Mouse (Mus musculus) adrenal gland, postnatal 36 days (tissue): ENCODE results near the gene Sh3d21. TPM values are rescaled to one million over a fixed set of nuclear protein-coding genes. Genes with fewer than 3 reads are reported as not detected.
A peak's percentile ranks its signal among the peaks of the same experiment; 100 is the strongest.

Source experiments
- DNase-seq, 2 experiments: peaks; one replicate each; pipeline ENCODE4 v3.0.0; 2021; ENCODE audit warnings: mixed read lengths in 1 of 2
- total RNA-seq, 2 experiments: library from RNA; stranded (reverse); gene quantifications; 2 replicates each; pipeline ENCODE4 v1.2.3; 2021

Gene Sh3d21
- total RNA-seq, 2 experiments from 2014 or later, result 2.9 to 3.8 TPM

GRCm38 (mm10) chr4:126109613-126110373, 53.5 kb downstream of the Sh3d21 start:
- peak; percentile 59 to 60 for DNase-seq

- DNase-seq, result peak; percentile 37 to 72
Observed at GRCm38 (mm10) chr4:126108061-126108740, 55.1 kb downstream of the Sh3d21 start.

- DNase-seq, result peak in 1 of 2 experiments; percentile 31
Observed at GRCm38 (mm10) chr4:126105131-126105783, 58.0 kb downstream of the Sh3d21 start.

- peak; percentile 41 to 42 for DNase-seq
Observed at GRCm38 (mm10) chr4:126104261-126105075, 58.8 kb downstream of the Sh3d21 start.

GRCm38 (mm10) chr4:126103590-126104068, 59.7 kb downstream of the Sh3d21 start, which contains the start of gene Stk40:
TSS of gene Stk40 (plus strand) at chr4:126103957.
- DNase-seq, result peak; percentile 96

- peak; percentile 96 for DNase-seq
Observed at GRCm38 (mm10) chr4:126103057-126103581, 60.2 kb downstream of the Sh3d21 start.

GRCm38 (mm10) chr4:126102061-126102841, 61.0 kb downstream of the Sh3d21 start:
- peak; percentile 42 to 54 for DNase-seq

GRCm38 (mm10) chr4:126100764-126101163, 62.5 kb downstream of the Sh3d21 start:
- no peak for DNase-seq

Other genes starting within 250 kb of the Sh3d21 start
- 1 to 10 TPM; 1.1 to 2.2 TPM for gene Csf3r, start 138.9 kb downstream of the Sh3d21 start, total RNA-seq
- 10 to 100 TPM; 76.6 to 90.3 TPM for gene Mrps15, start 116.6 kb downstream of the Sh3d21 start, total RNA-seq
- gene Oscp1, start 104.9 kb downstream of the Sh3d21 start, total RNA-seq, result 10 to 100 TPM in 1 of 2 experiments, 1 to 10 TPM in 1; 9.7 to 15.2 TPM
- gene Lsm10, start 66.9 kb downstream of the Sh3d21 start, total RNA-seq, result 10 to 100 TPM; 21.8 to 40.1 TPM
- gene Stk40, start 59.5 kb downstream of the Sh3d21 start, total RNA-seq, result 10 to 100 TPM; 52.4 to 63.1 TPM
- gene Eva1b, start 15.7 kb downstream of the Sh3d21 start, total RNA-seq, result 10 to 100 TPM; 24.1 to 29.0 TPM
- 100 to 1,000 TPM; 186 to 192 TPM for gene Thrap3, start 39.3 kb upstream of the Sh3d21 start, total RNA-seq
- 10 to 100 TPM; 47.7 to 84.9 TPM for gene Map7d1, start 92.9 kb upstream of the Sh3d21 start, total RNA-seq
- gene Trappc3, start 98.8 kb upstream of the Sh3d21 start, total RNA-seq, result 10 to 100 TPM; 88.7 to 96.5 TPM
- 1 to 10 TPM; 3.0 to 3.2 TPM for gene Col8a2, start 123.3 kb upstream of the Sh3d21 start, total RNA-seq
- gene Adprhl2, start 158.2 kb upstream of the Sh3d21 start, total RNA-seq, result 10 to 100 TPM; 31.2 to 34.2 TPM
- gene Tekt2, start 162.2 kb upstream of the Sh3d21 start, total RNA-seq, result 1 to 10 TPM; 1.4 TPM